Mouse (Mus musculus) intestine, embryonic 14.5 days (tissue): ENCODE measurements around the gene L3hypdh. TPM values are rescaled to one million over a fixed set of nuclear protein-coding genes. Genes with fewer than 3 reads are reported as not detected.

Source experiments
- ATAC-seq: fragments of 200-750 bp; cut with Nextera tagmentation; replicated peaks from 2 replicates; pipeline ENCODE4 v1.8.0; 2017; ENCODE audit warnings: low read depth, moderate number of reproducible peaks, moderate TSS enrichment, moderate library complexity; ENCODE audit not compliant: low FRiP score, low TSS enrichment
- DNase-seq: peaks from one replicate; pipeline ENCODE4 v3.0.0-alpha.2; 2018; ENCODE audit warnings: low spot score
- H3K27ac ChIP-seq: fragments of 300-500 bp; sonication (generic); 2 replicates; pipeline ENCODE4 v1.5.1; 2014; ENCODE audit warnings: low read depth, mild to moderate bottlenecking, control low read depth
- H3K27me3 ChIP-seq: fragments of 300-500 bp; sonication (generic); replicated peaks from 2 replicates; pipeline ENCODE4 v1.6.1; 2014; ENCODE audit warnings: low read length, control low read depth; ENCODE audit not compliant: control insufficient read depth, insufficient read depth
- H3K36me3 ChIP-seq: fragments of 300-500 bp; sonication (generic); 2 replicates; pipeline ENCODE4 v1.6.1; 2014; ENCODE audit warnings: low read length, control low read depth; ENCODE audit not compliant: control insufficient read depth, insufficient read depth
- H3K4me1 ChIP-seq: fragments of 300-500 bp; sonication (generic); replicated peaks from 2 replicates; pipeline ENCODE4 v1.6.1; 2014; ENCODE audit warnings: low read length, control low read depth, mixed read lengths; ENCODE audit not compliant: control insufficient read depth, insufficient read depth
- H3K4me2 ChIP-seq: fragments of 300-500 bp; sonication (generic); 2 replicates; pipeline ENCODE4 v1.6.1; 2014; ENCODE audit warnings: low read length
- H3K4me3 ChIP-seq: fragments of 300-500 bp; sonication (generic); 2 replicates; pipeline ENCODE4 v1.5.1; 2014; ENCODE audit warnings: low read depth, low read length, control low read depth, mixed read lengths
- H3K9ac ChIP-seq: fragments of 300-500 bp; sonication (generic); 2 replicates; pipeline ENCODE4 v1.6.1; 2014; ENCODE audit warnings: mild to moderate bottlenecking, low read length
- H3K9me3 ChIP-seq: fragments of 300-500 bp; sonication (generic); 2 replicates; pipeline ENCODE4 v1.6.1; 2016; ENCODE audit warnings: low read length, control low read depth; ENCODE audit not compliant: control insufficient read depth
- WGBS: fragments of 180-500 bp; shearing (Covaris S2); extraction: QIAGEN DNeasy Blood & Tissue Kit; methylation state at CpG from one replicate; pipeline ENCODE4 v1.1.7; 2014; 5-methylcytosine and 5-hydroxymethylcytosine counted together
- polyA plus RNA-seq: library from polyadenylated mRNA; unstranded; fragments of >200 nt; fragmentation: Nextera tagmentation; extraction: Ambion mirVana; gene quantifications from 2 replicates; pipeline ENCODE4 v1.2.1, GENCODE M21; 2014

The L3hypdh gene
- 18.4 and 19.1 TPM in 2 replicates for polyA plus RNA-seq

- Histone ChIP-seq H3K27ac (peak within 1 kb of the TSS; percentile 94), H3K4me1 (peaks cover 21% of the 10 kb centered on the region), H3K9ac (peak within 1 kb of the TSS; percentile 83), H3K36me3 (peaks cover 6% of the 10 kb centered on the region), H3K9me3 (no peaks in the 10 kb centered on the region), H3K4me2 (peak within 1 kb of the TSS; percentile 91), H3K27me3 (no peaks in the 10 kb centered on the region), H3K4me3 (peak within 1 kb of the TSS; percentile 73)
- 2% methylated on average over 60 of the region's 60 CpGs for WGBS
- ATAC-seq (peak; percentile 96), DNase-seq (peak; percentile 99)
Observed at GRCm38 (mm10) chr12:72085329-72086165, at the start of gene L3hypdh, which contains the start of gene Jkamp. TSS of gene L3hypdh (minus strand) at chr12:72085439. TSS of gene Jkamp (plus strand) at chr12:72085589.

DNA sequence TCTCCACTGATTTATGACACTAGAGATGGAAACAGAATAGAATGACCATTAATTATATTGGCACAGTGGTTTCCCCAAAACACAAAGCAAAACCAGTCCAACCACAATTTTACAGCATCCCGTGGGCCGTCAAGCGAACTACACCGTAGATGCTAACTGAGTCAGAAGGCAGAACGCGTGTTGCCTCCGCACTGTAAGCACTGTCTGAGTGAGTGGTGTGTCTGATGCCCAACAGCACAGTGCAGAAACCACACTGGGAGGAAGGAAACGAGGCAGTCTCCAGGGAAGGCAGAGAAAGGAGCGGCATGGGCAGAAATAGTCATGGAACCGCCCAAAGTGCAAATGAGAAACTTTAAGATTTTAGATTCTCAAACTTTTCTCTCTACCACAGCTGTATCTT lies 44.0 kb upstream of the L3hypdh start:
- Histone ChIP-seq H3K9ac (no peak overlapping the region), H3K4me3 (no peak overlapping the region), H3K9me3 (no peaks in the 10 kb centered on the region), H3K27me3 (no peaks in the 10 kb centered on the region), H3K36me3 (no peaks in the 10 kb centered on the region), H3K4me1 (no peaks in the 10 kb centered on the region), H3K27ac (no peak overlapping the region), H3K4me2 (no peak overlapping the region)
- 94% methylated on average over 10 of the region's 10 CpGs for WGBS
- ATAC-seq (no peak), DNase-seq (no peak)

DNA sequence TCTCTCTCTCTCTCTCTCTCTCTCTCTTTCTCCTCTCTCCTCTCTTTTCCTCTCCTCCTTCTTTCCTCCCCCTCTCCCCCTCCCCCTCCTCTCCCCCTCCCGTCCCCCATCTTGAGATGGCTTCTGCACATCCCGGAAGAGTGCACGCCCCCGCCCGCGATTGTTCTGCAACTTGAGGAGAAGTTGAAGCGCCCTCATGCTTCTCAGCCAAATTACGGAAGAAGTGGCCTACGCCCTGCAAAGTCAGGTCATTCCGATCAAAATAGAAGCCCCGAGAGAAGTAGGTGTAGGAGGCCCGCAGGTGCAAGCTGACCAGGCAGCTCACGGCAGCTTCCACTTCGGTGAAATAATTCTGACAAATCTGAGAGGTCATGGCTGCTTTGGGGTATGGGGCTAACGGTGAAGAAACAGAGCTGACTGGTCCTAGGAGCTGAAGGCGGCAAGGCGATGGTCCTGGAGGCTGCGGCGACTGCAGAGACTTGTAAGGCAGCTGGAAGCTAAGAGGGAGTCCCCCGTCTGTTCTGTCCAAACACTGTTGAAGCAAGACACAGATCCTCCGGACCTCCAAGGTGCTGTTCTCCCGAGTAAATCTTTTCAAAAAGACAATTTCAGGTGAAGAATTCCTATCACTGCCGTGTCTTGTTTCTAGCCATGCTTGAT lies 30.6 kb upstream of the L3hypdh start:
- no peaks in the 10 kb centered on the region for H3K4me1 ChIP-seq
- 68% methylated on average over 23 of the region's 23 CpGs for WGBS

GRCm38 (mm10) chr12:72115126-72115525 lies 29.9 kb upstream of the L3hypdh start:
- DNase-seq, result no peak
- ATAC-seq, result no peak
- no peaks in the 10 kb centered on the region for H3K36me3 ChIP-seq
- WGBS, result 78% methylated on average over 6 of the region's 6 CpGs
- H3K27ac ChIP-seq, result no peak overlapping the region
- H3K4me2 ChIP-seq, result no peak overlapping the region
- H3K9me3 ChIP-seq, result no peaks in the 10 kb centered on the region
- H3K4me3 ChIP-seq, result no peak overlapping the region
- H3K27me3 ChIP-seq, result no peaks in the 10 kb centered on the region
- H3K9ac ChIP-seq, result no peak overlapping the region
- H3K4me1 ChIP-seq, result no peaks in the 10 kb centered on the region

More for the DNA sequence above, 30.6 kb upstream of the L3hypdh start:
- Histone ChIP-seq H3K27ac (no peak overlapping the region), H3K27me3 (no peaks in the 10 kb centered on the region), H3K9me3 (no peaks in the 10 kb centered on the region), H3K4me2 (no peak overlapping the region), H3K4me3 (no peak overlapping the region), H3K36me3 (no peaks in the 10 kb centered on the region), H3K9ac (no peak overlapping the region)
- ATAC-seq, result no peak
- no peak for DNase-seq

- ATAC-seq (0 out of 2 replicates have a peak, but pooled peaks have one; percentile 47), DNase-seq (peak; percentile 76)
- Histone ChIP-seq H3K27me3 (no peaks in the 10 kb centered on the region), H3K9me3 (no peaks in the 10 kb centered on the region), H3K27ac (no peak overlapping the region), H3K4me1 (no peaks in the 10 kb centered on the region), H3K4me3 (no peak overlapping the region), H3K9ac (no peak overlapping the region), H3K4me2 (no peak overlapping the region), H3K36me3 (peaks cover 19% of the 10 kb centered on the region)
- WGBS, result 32% methylated on average over 14 of the region's 14 CpGs
Observed at GRCm38 (mm10) chr12:72104525-72105281, 19.5 kb upstream of the L3hypdh start.

- Histone ChIP-seq H3K4me2 (no peak overlapping the region), H3K9me3 (no peaks in the 10 kb centered on the region), H3K36me3 (peaks cover 26% of the 10 kb centered on the region), H3K27ac (no peak overlapping the region), H3K4me3 (no peak overlapping the region), H3K4me1 (no peaks in the 10 kb centered on the region), H3K9ac (no peak overlapping the region), H3K27me3 (no peaks in the 10 kb centered on the region)
- no peak for DNase-seq
- ATAC-seq, result 0 out of 2 replicates have a peak, but pooled peaks have one; percentile 43
- 82% methylated on average over 5 of the region's 5 CpGs for WGBS
Observed at GRCm38 (mm10) chr12:72104027-72104426, 18.8 kb upstream of the L3hypdh start.

- ATAC-seq, result no peak
- no peak for DNase-seq
- 86% methylated on average over 6 of the region's 6 CpGs for WGBS
- H3K4me3 ChIP-seq, result no peak overlapping the region
- H3K4me1 ChIP-seq, result no peaks in the 10 kb centered on the region
- H3K27ac ChIP-seq, result no peak overlapping the region
- H3K4me2 ChIP-seq, result no peak overlapping the region
- no peaks in the 10 kb centered on the region for H3K9me3 ChIP-seq
- H3K9ac ChIP-seq, result no peak overlapping the region
- peaks cover 31% of the 10 kb centered on the region for H3K36me3 ChIP-seq
- H3K27me3 ChIP-seq, result no peaks in the 10 kb centered on the region
Observed at GRCm38 (mm10) chr12:72102776-72103175, 17.5 kb upstream of the L3hypdh start.

DNA sequence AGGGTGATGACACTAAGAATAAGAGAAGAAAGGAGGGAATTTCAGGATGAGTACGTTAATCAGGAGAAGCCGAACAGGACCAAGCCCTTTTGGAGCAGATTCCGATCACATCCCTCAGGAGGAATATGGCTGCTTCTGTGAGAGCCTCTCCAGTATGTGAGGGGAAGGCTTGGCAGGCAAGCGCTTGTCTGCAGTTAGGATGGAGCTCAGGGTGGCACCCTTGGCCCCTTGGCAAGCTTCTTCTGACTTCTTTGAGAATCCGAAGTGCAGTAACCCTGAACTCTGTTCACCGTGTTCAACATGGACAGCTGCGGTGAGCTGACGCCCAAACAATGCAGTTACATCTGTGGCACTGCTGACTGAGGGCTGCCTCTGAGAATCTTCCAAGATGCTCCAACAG lies 11.7 kb upstream of the L3hypdh start:
- Histone ChIP-seq H3K27ac (no peak overlapping the region), H3K4me3 (no peak overlapping the region), H3K9me3 (no peaks in the 10 kb centered on the region), H3K36me3 (peaks cover 85% of the 10 kb centered on the region), H3K4me1 (no peaks in the 10 kb centered on the region), H3K27me3 (no peaks in the 10 kb centered on the region), H3K9ac (no peak overlapping the region), H3K4me2 (no peak overlapping the region)
- ATAC-seq, result no peak
- DNase-seq, result no peak
- WGBS, result 97% methylated on average over 8 of the region's 8 CpGs
